Comparison of ENCODE assay signal across 8 mouse cellular contexts in the genomic region with DNA sequence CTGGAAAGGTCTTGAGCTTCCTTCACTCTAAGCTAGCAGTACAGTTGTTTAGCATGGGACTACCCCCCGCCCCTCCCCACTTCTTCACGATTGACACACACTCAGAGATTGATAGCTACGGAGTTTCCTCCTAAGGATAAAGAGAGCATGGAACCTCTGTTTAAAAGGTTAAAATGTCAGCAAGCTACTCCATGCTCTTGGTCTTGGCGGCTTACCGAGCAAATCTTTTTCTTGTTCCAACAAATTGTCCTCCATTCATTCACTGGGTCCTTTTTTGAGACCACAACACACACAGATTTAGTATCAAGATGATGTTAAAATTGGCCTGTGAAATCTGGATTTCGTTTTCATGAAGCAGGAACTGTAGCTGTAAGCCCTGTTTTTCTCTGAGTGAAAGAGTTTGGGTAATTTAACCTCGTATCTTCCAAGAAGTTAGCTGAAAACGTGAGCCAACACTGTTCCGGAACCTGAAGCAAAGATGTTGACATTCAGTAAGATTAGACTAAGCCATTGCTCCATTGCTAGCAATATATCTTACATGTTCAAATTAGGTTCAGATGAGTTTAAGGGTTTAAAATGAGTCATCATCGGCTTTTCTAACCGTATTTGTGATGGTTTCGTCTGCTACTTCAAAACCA. TPM values are rescaled to one million over a fixed set of nuclear protein-coding genes. Genes with fewer than 3 reads are reported as not detected.
DNase-seq lines count a peak whose midpoint lies in the region; ATAC-seq and TF ChIP-seq lines count a peak whose summit lies in the region.

No protein-coding gene starts in this region.

- WGBS in kidney, postnatal 0 days = 18% methylated on average over 12 of the region's 12 CpGs
- 7% methylated on average over 12 of the region's 12 CpGs for WGBS in bone marrow, adult 2 months
- 30% methylated on average over 12 of the region's 12 CpGs for WGBS in forebrain, embryonic 16.5 days
- WGBS in liver, embryonic 15.5 days (ENCODE audit: insufficient replicate concordance) = 14% methylated on average over 12 of the region's 12 CpGs

- peak overlapping the region; percentile 90 for H3K4me3 ChIP-seq in kidney, postnatal 0 days (replicated peaks; ENCODE audit: low read depth, low read length)
- H3K4me3 ChIP-seq in bone marrow, adult 2 months (replicated peaks; ENCODE audit: control insufficient read depth, low read depth, low read length) = peak overlapping the region; percentile 43
- peak overlapping the region; percentile 91 for H3K4me3 ChIP-seq in forebrain, embryonic 16.5 days (replicated peaks; ENCODE audit: low read length)
- peak overlapping the region; percentile 82 for H3K4me3 ChIP-seq in liver, embryonic 15.5 days (replicated peaks)

- no peak for TF ChIP-seq POLR2A in bone marrow, adult 2 months (IDR thresholded peaks at IDR 0.05; ENCODE audit: borderline replicate concordance, control insufficient read depth, low read depth, low read length)

- H3K36me3 ChIP-seq in kidney, postnatal 0 days (ENCODE audit: insufficient read depth, low read length) = no peaks in the 10 kb centered on the region
- no peaks in the 10 kb centered on the region for H3K36me3 ChIP-seq in forebrain, embryonic 16.5 days (ENCODE audit: control insufficient read depth, insufficient read depth)
- H3K36me3 ChIP-seq in liver, embryonic 15.5 days (replicated peaks) = peaks cover 13% of the 10 kb centered on the region

- no peaks in the 10 kb centered on the region for H3K27me3 ChIP-seq in kidney, postnatal 0 days (ENCODE audit: insufficient read depth, low read length)
- no peaks in the 10 kb centered on the region for H3K27me3 ChIP-seq in forebrain, embryonic 16.5 days (replicated peaks; ENCODE audit: control insufficient read depth, insufficient read depth, low read length)
- H3K27me3 ChIP-seq in liver, embryonic 15.5 days = 0 out of 2 replicates have a peak, but pooled peaks cover 6% of the 10 kb centered on the region

- H3K9ac ChIP-seq in kidney, postnatal 0 days (ENCODE audit: low read depth, low read length) = peak overlapping the region; percentile 51
- peak overlapping the region; percentile 49 for H3K9ac ChIP-seq in forebrain, embryonic 16.5 days (replicated peaks; ENCODE audit: low read depth, low read length)
- H3K9ac ChIP-seq in liver, embryonic 15.5 days = peak overlapping the region; percentile 49; the same call in 1 of the 2 replicates

- H3K4me1 ChIP-seq in kidney, postnatal 0 days (replicated peaks; ENCODE audit: insufficient read depth, low read length) = peaks cover 9% of the 10 kb centered on the region; the same call in 1 of the 2 replicates
- no peaks in the 10 kb centered on the region; the same call in 1 of the 2 replicates for H3K4me1 ChIP-seq in bone marrow, adult 2 months (ENCODE audit: control insufficient read depth, insufficient read depth, low read length)
- peaks cover 15% of the 10 kb centered on the region for H3K4me1 ChIP-seq in forebrain, embryonic 16.5 days (replicated peaks; ENCODE audit: control insufficient read depth, insufficient read depth, low read length)
- peaks cover 26% of the 10 kb centered on the region for H3K4me1 ChIP-seq in liver, embryonic 15.5 days (replicated peaks)

- ATAC-seq in kidney, postnatal 0 days (replicated peaks; ENCODE audit: low FRiP score, low read depth) = no peak
- no peak for ATAC-seq in forebrain, embryonic 16.5 days
- no peak for ATAC-seq in liver, embryonic 15.5 days (ENCODE audit: insufficient read depth)

- DNase-seq in kidney, postnatal 0 days (ENCODE audit: low spot score) = peak; percentile 27
- no peak for DNase-seq in kidney, postnatal 25 days
- no peak for DNase-seq in ovary, adult 18-20 months (ENCODE audit: low spot score)
- no peak for DNase-seq in urinary bladder, adult 2 months (ENCODE audit: low spot score)
- DNase-seq in T-cell, adult 2 months (ENCODE audit: low spot score) = no peak

- peak overlapping the region; percentile 64 for H3K4me2 ChIP-seq in kidney, postnatal 0 days (ENCODE audit: low read length)
- peak overlapping the region; percentile 65 for H3K4me2 ChIP-seq in forebrain, embryonic 16.5 days (ENCODE audit: low read length)
- H3K4me2 ChIP-seq in liver, embryonic 15.5 days = peak overlapping the region; percentile 70

- TF ChIP-seq CTCF in kidney, postnatal 0 days (IDR thresholded peaks at IDR 0.05; ENCODE audit: low read depth) = no peak
- TF ChIP-seq CTCF in bone marrow, adult 2 months (IDR thresholded peaks at IDR 0.05; ENCODE audit: control insufficient read depth, insufficient read depth, low read length) = no peak

- H3K9me3 ChIP-seq in kidney, postnatal 0 days (replicated peaks; ENCODE audit: low read length) = no peaks in the 10 kb centered on the region
- H3K9me3 ChIP-seq in forebrain, embryonic 16.5 days (ENCODE audit: control insufficient read depth, low read length) = no peaks in the 10 kb centered on the region
- no peaks in the 10 kb centered on the region for H3K9me3 ChIP-seq in liver, embryonic 15.5 days (replicated peaks)

- H3K27ac ChIP-seq in kidney, postnatal 0 days = peak overlapping the region; percentile 55
- H3K27ac ChIP-seq in bone marrow, adult 2 months (ENCODE audit: control insufficient read depth, insufficient read depth, low read depth, low read length, poor library complexity) = no peak overlapping the region
- no peak overlapping the region for H3K27ac ChIP-seq in forebrain, embryonic 16.5 days (ENCODE audit: low read length)
- H3K27ac ChIP-seq in liver, embryonic 15.5 days (replicated peaks) = peak overlapping the region; percentile 99

RNA-seq across cellular contexts. Expression of gene Herc4, which starts 0.7 kb away (rescaled TPM):
- polyA plus RNA-seq in kidney, postnatal 0 days (2015; fragmentation: Nextera tagmentation; extraction: Ambion mirVana) = 27.0 and 28.1 TPM in 2 replicates
- polyA plus RNA-seq in bone marrow, adult 2 months (2011; ENCODE audit: insufficient read depth, insufficient read length, low replicate concordance, missing spikeins) = 29.9 and 76.5 TPM in 2 replicates
- 33.1 and 37.7 TPM in 2 replicates for polyA plus RNA-seq in forebrain, embryonic 16.5 days (2015; fragmentation: Nextera tagmentation; extraction: Ambion mirVana)
- 26.8 and 31.3 TPM in 2 replicates for polyA plus RNA-seq in liver, embryonic 15.5 days (2015; fragmentation: Nextera tagmentation; extraction: Ambion mirVana)
- 39.3 and 47.3 TPM in 2 replicates for polyA plus RNA-seq in urinary bladder, adult 2 months (2012; rRNA removed)

RNA-seq across cellular contexts. Expression of gene Mypn, which starts 39.2 kb away (rescaled TPM):
- not detected in 2 replicates for polyA plus RNA-seq in kidney, postnatal 0 days (2015; fragmentation: Nextera tagmentation; extraction: Ambion mirVana)
- 0.31 TPM in 1 of 2 replicates, not detected in the other for polyA plus RNA-seq in bone marrow, adult 2 months (2011; ENCODE audit: insufficient read depth, insufficient read length, low replicate concordance, missing spikeins)
- 0.14 TPM in 2 replicates for polyA plus RNA-seq in forebrain, embryonic 16.5 days (2015; fragmentation: Nextera tagmentation; extraction: Ambion mirVana)
- polyA plus RNA-seq in liver, embryonic 15.5 days (2015; fragmentation: Nextera tagmentation; extraction: Ambion mirVana) = 0.21 and 0.30 TPM in 2 replicates
- 1.8 and 3.2 TPM in 2 replicates for polyA plus RNA-seq in urinary bladder, adult 2 months (2012; rRNA removed)

Comparison
In these comparisons a context has a peak if more than half of its experiments do, and no peak if none do; other contexts are left out.
1. H3K27ac ChIP-seq: peak in kidney, postnatal 0 days (single experiment) and liver, embryonic 15.5 days (single experiment); none in bone marrow, adult 2 months (single experiment) and forebrain, embryonic 16.5 days (single experiment).
2. Peak in every context shown above with its lines, with median percentiles within 50 percentile points of each other: H3K4me2 ChIP-seq, H3K4me3 ChIP-seq and H3K9ac ChIP-seq.